Mouse (Mus musculus) kidney, postnatal 36 days (tissue): ENCODE data around the gene Fam53b.

Experiments
- DNase-seq, 2 experiments: peaks; one replicate each; pipeline ENCODE4 v3.0.0; 2021 to 2022; ENCODE audit warnings: mixed read lengths in 2 of 2

The Fam53b gene

DNA sequence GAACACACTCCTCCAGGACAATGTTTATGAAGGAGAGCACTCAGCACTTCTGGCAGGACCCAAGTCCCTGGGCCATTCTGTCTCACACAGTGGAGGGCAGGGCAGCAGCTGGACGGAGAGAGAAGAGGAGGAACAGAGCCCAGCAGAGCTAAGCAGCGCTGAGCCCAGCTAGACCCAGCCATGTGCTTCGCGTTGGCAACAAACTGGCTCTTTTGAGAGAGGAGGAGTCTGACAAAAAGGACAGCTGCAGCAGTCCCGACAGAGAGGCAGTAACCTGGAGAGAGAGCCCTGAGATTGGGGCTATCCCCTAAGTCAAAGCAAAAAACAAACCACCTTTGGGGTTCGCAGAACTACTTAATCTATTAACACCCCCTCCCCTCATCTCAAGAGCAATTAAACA, 3.3 kb downstream of the Fam53b start:
- peak in 1 of 2 experiments; percentile 62 for DNase-seq

DNA sequence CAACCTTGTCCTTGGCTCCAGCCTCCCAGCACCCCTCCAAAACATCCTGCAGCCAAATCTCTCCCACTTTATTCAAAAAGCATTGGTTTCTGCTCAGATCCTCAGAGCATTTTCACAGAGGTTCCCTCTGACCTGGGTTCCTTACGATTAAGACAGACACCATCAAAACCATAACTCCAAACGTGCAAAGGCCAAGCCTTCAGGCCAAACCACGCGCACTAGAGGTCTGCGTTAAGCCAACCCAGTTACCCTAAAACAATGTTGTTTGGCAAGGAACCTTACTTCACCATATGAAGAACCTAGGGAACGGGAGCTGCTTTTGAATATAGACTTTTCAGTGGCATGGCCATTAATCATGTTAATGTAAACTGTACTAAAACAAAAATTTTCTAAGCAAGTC, 4.0 kb downstream of the Fam53b start:
- no peak for DNase-seq

GRCm38 (mm10) chr7:132808841-132809682, 4.6 kb downstream of the Fam53b start:
- DNase-seq, result peak in 1 of 2 experiments; percentile 49

GRCm38 (mm10) chr7:132808051-132808796, 5.5 kb downstream of the Fam53b start:
- peak in 1 of 2 experiments; percentile 22 for DNase-seq

DNA sequence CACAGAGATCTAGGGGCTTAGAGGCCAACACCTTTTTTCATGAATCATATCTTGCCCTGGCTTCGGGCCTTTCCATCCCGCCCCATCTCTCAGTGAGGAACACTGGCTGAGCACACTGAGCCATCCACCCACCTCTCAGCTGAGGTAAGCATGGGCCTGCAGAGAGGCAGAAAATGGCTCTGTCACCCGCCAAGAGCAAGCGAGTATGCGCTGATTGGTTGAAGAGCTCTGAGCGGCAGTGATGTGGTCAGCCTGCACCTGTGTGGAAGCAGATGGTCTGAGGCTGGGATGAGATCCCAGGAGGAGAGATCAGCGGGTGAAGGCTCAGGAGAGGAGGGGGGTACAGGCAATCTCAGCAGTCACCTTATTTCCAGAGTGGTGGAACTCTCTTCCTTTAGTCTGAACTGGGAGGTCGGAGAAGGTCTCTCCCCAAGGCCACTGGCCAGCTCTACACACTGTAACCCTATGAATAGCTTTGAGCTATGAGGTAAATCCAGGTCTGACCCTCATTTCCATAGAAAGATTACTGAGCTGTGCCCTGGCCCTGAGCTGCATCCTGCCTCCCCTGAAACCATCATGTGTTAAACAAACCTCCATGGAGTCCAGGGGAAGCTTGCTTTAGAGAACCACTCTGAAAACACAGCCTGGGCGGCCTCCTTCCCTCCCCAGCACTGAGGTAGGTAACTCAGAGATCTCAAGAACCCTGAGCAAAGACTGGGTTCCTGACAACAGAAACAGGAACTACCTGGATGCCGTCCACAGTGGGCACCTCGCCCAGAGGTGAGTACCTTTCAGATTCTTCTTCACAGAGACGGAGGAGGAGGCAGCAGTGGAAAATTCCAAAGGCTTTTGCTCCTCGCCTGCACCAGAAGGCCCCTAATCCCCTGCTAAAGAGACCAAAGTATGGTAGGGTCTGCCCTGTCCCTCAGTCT, 6.5 kb downstream of the Fam53b start:
- peak; percentile 81 to 85 for DNase-seq

GRCm38 (mm10) chr7:132806286-132806685, 7.4 kb downstream of the Fam53b start:
- no peak for DNase-seq

- no peak for DNase-seq
Measured at GRCm38 (mm10) chr7:132804951-132805350, 8.7 kb downstream of the Fam53b start.

DNA sequence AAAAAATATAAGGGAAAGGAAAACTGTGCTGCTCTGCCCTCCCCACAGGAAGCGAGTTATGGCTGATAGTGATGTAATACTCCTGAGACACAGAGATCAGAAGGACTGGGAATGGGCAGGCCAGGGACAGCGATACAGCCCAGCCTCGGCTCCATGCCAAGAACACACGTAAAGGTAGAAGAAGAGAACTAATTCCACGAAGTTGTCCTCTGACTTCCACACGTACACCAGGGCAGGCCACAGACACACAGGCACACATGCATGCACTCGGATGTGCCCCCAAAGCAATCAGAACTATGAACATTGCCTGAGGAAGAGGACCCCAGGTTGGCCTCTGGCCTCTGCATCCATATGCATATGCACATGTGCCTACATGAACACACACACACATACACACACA, 9.2 kb downstream of the Fam53b start:
- DNase-seq, result no peak

DNA sequence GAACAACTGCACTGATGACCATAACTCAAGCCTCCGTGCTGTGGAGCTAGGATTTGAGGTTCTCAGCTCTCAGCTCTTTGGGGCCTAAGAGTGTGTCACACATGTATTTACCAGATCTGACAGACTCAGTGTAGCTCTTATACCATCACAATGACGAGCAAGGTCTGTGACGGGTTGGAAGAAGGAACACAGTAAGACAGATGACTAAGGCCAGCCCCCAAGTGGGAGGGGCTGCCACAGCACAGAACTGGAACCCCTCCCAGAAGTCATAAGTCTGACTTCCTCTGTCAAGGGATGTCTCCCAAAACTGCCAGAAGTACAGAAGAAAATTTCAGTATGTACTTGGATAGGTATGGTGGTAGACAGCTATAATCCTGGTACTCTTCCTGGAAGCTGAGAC, 9.7 kb downstream of the Fam53b start:
- DNase-seq, result no peak

DNA sequence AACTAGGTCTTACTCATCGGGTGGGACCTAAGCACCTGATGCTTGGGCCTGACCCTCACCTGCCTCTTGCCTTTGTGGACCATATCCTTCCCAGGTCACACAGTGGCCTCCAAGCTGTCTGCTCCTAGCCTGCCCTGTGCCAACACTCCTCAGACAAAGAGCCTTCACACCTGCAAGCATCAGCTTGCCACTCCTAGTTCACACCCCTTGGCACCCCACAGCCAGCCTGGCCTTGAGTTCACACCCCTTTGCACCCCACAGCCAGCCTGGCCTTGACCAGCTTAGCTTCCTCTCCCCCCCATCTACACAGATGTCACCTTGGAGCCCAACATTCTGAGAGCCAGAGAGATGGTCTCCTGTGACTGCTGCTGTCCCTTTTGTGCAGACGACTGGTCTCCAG, 10.3 kb downstream of the Fam53b start:
- peak in 1 of 2 experiments; percentile 6 for DNase-seq

- peak; percentile 56 to 59 for DNase-seq
Measured at GRCm38 (mm10) chr7:132802691-132803090, 11.0 kb downstream of the Fam53b start.

DNA sequence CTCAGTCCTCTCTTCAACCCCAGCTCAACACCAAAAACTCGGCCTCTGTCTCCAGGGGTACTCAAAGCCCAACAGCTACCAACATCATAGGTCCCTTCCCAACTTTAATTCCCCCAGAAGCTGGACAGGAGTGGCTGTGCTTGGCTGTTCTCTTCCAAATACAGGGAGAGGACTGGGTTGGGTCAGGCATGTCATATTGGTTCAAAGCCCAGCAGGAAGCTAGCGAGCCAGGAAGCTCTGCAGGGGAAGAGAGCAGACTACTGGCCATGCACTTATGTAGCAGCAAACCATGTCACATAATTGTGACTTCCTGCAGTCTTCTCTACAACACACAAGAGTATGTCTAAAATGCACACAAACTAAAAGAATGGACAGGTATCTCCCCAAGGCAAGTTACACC, 11.6 kb downstream of the Fam53b start:
- peak in 1 of 2 experiments; percentile 51 for DNase-seq

- DNase-seq, result peak in 1 of 2 experiments; percentile 11
Measured at GRCm38 (mm10) chr7:132801509-132801908, 12.2 kb downstream of the Fam53b start.

DNA sequence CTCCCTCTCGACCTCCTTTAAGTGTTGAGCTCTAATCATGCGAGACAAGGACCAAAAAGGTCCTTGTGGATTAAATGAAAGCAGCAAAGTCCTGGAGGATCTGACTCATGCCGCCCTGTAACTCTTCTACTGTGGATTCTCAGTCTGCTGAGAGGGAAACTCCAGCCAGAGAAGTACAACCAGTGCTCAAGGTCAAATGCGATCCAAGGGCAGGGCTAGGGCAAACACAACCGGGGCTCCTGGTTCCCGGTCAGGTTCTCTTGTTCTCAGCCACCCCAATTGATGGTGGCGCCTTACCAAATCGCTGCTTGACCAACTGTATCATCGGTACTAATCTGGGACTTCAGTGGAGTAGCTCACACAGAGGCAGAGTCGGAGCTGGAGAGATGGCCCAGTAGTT, 12.8 kb downstream of the Fam53b start:
- DNase-seq, result peak; percentile 61 to 63

DNA sequence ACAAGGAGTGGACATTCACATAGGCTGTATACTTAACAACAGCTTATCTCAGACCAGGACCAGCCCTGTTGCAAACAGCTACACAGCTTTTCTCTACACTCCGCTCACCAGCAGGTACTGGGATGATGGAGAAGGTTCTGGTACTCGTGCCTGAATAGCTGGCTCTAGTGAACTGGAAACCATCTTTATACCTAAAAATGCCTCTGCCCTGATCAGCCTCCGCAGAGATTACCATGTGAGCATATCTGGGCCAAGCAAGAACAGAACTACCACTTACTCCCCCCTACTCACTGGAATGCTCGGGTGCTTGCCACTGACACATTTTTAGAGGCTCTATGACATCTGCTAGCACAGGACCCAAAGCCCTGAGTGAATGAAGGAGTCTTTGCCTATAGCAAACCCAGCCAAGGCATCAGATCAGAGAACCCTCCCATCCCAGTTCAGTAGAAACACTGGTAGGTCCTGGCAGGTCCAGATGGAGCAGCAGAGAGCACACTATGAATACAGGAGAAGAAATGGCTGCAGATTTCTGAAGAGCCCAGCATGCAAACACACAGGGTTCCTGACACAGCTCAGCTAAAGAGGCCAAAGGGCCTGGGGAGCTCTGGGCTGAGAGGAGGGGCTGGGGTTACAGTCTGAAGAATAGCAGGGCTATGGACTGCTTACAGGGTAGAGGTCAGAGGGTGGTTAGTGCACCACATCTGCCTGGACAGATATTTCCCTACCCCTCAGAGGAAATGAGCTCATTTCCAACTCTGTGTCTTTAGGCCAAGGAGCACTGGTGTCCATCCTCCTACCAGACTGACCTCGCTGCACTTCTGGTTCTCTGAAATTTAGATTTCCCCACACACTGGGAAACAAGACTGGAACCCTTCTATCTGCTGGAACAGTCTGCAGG, 14.3 kb downstream of the Fam53b start:
- peak in 1 of 2 experiments; percentile 22 for DNase-seq

DNA sequence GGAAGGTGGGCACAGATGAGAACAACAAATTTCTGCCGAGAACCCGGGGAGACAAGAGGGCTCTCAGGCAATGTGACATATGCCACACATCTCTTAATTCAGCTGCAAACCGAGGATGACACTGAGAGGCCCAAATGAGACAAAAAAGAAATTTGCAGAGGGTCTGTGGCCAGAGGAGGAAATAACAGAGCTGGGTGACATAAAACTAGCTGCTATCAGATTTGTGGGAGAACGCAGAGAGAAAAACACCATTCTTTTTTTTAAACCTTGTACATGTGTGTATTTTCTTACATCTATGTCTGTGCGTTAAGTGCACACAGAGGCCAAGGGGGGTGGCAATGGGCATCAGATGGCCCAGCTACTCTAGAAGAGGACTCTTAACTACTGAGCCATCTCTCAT, 18.5 kb downstream of the Fam53b start:
- no peak for DNase-seq

- no peak for DNase-seq
Measured at GRCm38 (mm10) chr7:132793467-132793866, 20.2 kb downstream of the Fam53b start.

DNA sequence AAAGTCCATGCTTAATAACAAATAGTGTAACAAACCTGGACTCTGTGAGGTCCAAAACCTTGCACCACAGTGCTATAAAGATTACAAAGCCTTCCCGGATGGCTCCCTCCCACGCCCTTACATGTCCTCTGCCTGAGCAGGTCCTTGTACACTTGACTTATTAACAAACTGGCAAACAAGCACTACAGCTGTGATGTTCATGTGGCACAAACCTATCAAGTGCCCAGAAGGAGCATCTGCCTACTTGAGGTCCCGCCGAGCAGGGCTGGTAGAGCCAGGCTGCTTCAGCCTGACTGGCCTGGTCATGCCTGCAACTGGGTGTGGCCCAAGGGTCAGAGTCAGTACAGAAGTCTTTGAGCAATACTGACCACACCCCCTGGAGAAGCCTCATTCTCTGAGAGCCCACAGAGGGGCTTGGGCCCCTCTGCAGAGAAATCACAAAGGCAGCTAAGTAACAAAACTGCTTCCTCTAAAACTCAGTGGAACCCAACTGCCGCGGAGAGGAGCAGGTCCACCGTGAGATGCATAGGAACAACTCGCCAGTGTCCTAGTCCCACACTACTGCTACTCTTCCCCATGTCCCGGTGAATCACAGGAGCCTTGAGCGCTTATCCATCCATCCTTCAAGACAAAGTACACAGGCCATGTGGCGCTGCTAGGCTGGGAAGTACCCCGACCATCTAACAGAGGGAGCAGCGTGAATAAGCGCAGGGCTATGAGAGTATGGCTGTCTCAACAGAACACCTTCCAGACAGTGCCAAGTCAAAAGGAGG, 23.1 kb downstream of the Fam53b start:
- no peak for DNase-seq

- no peak for DNase-seq
Measured at GRCm38 (mm10) chr7:132788826-132789225, 24.9 kb downstream of the Fam53b start.

GRCm38 (mm10) chr7:132787496-132788190, 26.0 kb downstream of the Fam53b start:
- DNase-seq, result no peak
